Comparison of ENCODE assay signal across 19 mouse cellular contexts in genomic region chr7:19754065-19754464, GRCm38 (mm10). TPM values are rescaled to one million over a fixed set of nuclear protein-coding genes. Genes with fewer than 3 reads are reported as not detected.
DNase-seq lines count a peak whose midpoint lies in the region; TF ChIP-seq lines count a peak whose summit lies in the region.
"Had no signal": no experiment of that assay in that cellular context is flagged by ENCODE, and none has a peak within 500 bp of the region (broad histone marks: within the 10 kb centered on the region; RNA-seq: fewer than 3 reads in every experiment).

No protein-coding gene starts in this region.

- no peaks in the 10 kb centered on the region for H3K36me3 ChIP-seq in kidney, adult 2 months (ENCODE audit: control insufficient read depth, insufficient read depth, low read length)
- H3K36me3 ChIP-seq in testis, adult 2 months (ENCODE audit: control insufficient read depth, insufficient read depth, low read length), result no peaks in the 10 kb centered on the region
- H3K36me3 ChIP-seq: hindbrain, embryonic 10.5 days; midbrain, embryonic 10.5 days; neural tube, embryonic 13.5 days had no signal

- H3K4me1 ChIP-seq in kidney, adult 2 months (ENCODE audit: control insufficient read depth, insufficient read depth, low read length), result peaks cover 6% of the 10 kb centered on the region; the same call in 1 of the 2 replicates
- H3K4me1 ChIP-seq in testis, adult 2 months (ENCODE audit: control insufficient read depth, insufficient read depth, low read length), result peaks cover 18% of the 10 kb centered on the region

- DNase-seq in gastrocnemius, adult 2 months, result no peak
- DNase-seq in gastrocnemius, postnatal 14 days, result no peak
- no peak for DNase-seq in kidney, adult 2 months
- DNase-seq in kidney, adult 11 months, result no peak
- no peak for DNase-seq in testis, postnatal 14 days (ENCODE audit: low spot score)
- no peak for DNase-seq in cerebellum, adult 11-12 months
- no peak for DNase-seq in cerebellum, adult 8-10 months
- DNase-seq: cerebellum, postnatal 10 days; left cerebral cortex, postnatal 4 days; thymus, adult 2 months had no signal

- no peak for TF ChIP-seq POLR2A in kidney, adult 2 months (IDR thresholded peaks at IDR 0.05; ENCODE audit: low read depth, low read length)
- TF ChIP-seq POLR2A in testis, adult 2 months (IDR thresholded peaks at IDR 0.05; ENCODE audit: control insufficient read depth, low read depth, low read length), result no peak

- WGBS in kidney, adult 2 months, result 53% methylated on average over 1 of the region's 1 CpGs

- H3K4me3 ChIP-seq in gastrocnemius, adult 2 months, result no peak overlapping the region
- no peak overlapping the region for H3K4me3 ChIP-seq in kidney, adult 2 months (ENCODE audit: insufficient read depth, low read depth, low read length)
- no peak overlapping the region for H3K4me3 ChIP-seq in testis, adult 2 months (ENCODE audit: control insufficient read depth, low read depth, low read length)
- H3K4me3 ChIP-seq: forebrain, embryonic 13.5 days; hindbrain, embryonic 10.5 days; midbrain, embryonic 10.5 days; neural tube, embryonic 13.5 days had no signal

- intact Hi-C loops in gastrocnemius, adult 2 months (cut with DNase I), result loop anchor here (5.0 kb wide), 1 partner anchor 88 kb away; no protein-coding TSS in a partner anchor
- intact Hi-C loops in gastrocnemius, postnatal 14 days (cut with DNase I; ENCODE audit: low total_unique reads), result loop anchor here (5.0 kb wide), 1 partner anchor 33 kb away; no protein-coding TSS in a partner anchor

- no peaks in the 10 kb centered on the region for H3K27me3 ChIP-seq in kidney, adult 2 months (replicated peaks; ENCODE audit: control insufficient read depth, insufficient read depth, low read length)
- no peaks in the 10 kb centered on the region for H3K27me3 ChIP-seq in testis, adult 2 months (ENCODE audit: control insufficient read depth, insufficient read depth, low read length)
- H3K27me3 ChIP-seq: forebrain, embryonic 13.5 days; neural tube, embryonic 13.5 days; Patski had no signal

- peak overlapping the region; percentile 93 for H3K27ac ChIP-seq in gastrocnemius, adult 2 months
- H3K27ac ChIP-seq in kidney, adult 2 months (ENCODE audit: insufficient read depth, low read depth, low read length), result peak overlapping the region; percentile 46
- H3K27ac ChIP-seq in testis, adult 2 months (ENCODE audit: control insufficient read depth, insufficient read depth, low read depth, low read length), result 0 out of 2 replicates have a peak overlapping the region, but pooled peaks have one; percentile 4
- H3K27ac ChIP-seq: forebrain, embryonic 13.5 days; hindbrain, embryonic 10.5 days; midbrain, embryonic 10.5 days; neural tube, embryonic 13.5 days had no signal

- no peak for TF ChIP-seq CTCF in gastrocnemius, adult 2 months (IDR thresholded peaks at IDR 0.05)
- no peak for TF ChIP-seq CTCF in kidney, adult 2 months (conservative IDR thresholded peaks at IDR 0.05; ENCODE audit: insufficient read depth, insufficient read length, low read depth, low read length)
- TF ChIP-seq CTCF in testis, adult 2 months (IDR thresholded peaks at IDR 0.05; ENCODE audit: control insufficient read depth, insufficient read depth, insufficient replicate concordance, low read depth, low read length), result no peak

RNA-seq across cellular contexts. Expression of gene Nectin2, which starts 3.8 kb away (rescaled TPM):
- 1 to 10 TPM; 1.4 to 1.5 TPM for total RNA-seq in gastrocnemius, adult 2 months (2021)
- total RNA-seq in gastrocnemius, postnatal 14 days (2021), result 10 to 100 TPM in 1 of 2 experiments, 1 to 10 TPM in 1; 9.8 to 12.9 TPM
- 44.5 and 47.7 TPM in 2 replicates for polyA plus RNA-seq in kidney, adult 2 months (2012; rRNA removed)
- polyA plus RNA-seq in testis, adult 2 months (2012; rRNA removed), result 69.1 and 71.8 TPM in 2 replicates

RNA-seq across cellular contexts. Expression of gene Bcam, which starts 16.8 kb away (rescaled TPM):
- 10 to 100 TPM; 21.9 to 26.7 TPM for total RNA-seq in gastrocnemius, adult 2 months (2021)
- 10 to 100 TPM; 48.5 to 51.9 TPM for total RNA-seq in gastrocnemius, postnatal 14 days (2021)
- polyA plus RNA-seq in kidney, adult 2 months (2012; rRNA removed), result 237 and 272 TPM in 2 replicates
- polyA plus RNA-seq in testis, adult 2 months (2012; rRNA removed), result 4.5 and 7.5 TPM in 2 replicates

RNA-seq across cellular contexts. Expression of gene Tomm40, which starts 38.8 kb away (rescaled TPM):
- total RNA-seq in gastrocnemius, adult 2 months (2021), result 10 to 100 TPM; 41.0 to 52.4 TPM
- 10 to 100 TPM; 52.9 to 55.7 TPM for total RNA-seq in gastrocnemius, postnatal 14 days (2021)
- 83.9 and 86.3 TPM in 2 replicates for polyA plus RNA-seq in kidney, adult 2 months (2012; rRNA removed)
- polyA plus RNA-seq in testis, adult 2 months (2012; rRNA removed), result 36.8 and 38.3 TPM in 2 replicates

RNA-seq across cellular contexts. Expression of gene Cblc, which starts 42.5 kb away (rescaled TPM):
- not detected for total RNA-seq in gastrocnemius, adult 2 months (2021)
- total RNA-seq in gastrocnemius, postnatal 14 days (2021), result not detected
- 24.4 and 32.6 TPM in 2 replicates for polyA plus RNA-seq in kidney, adult 2 months (2012; rRNA removed)
- polyA plus RNA-seq in testis, adult 2 months (2012; rRNA removed), result 0.82 TPM in 1 of 2 replicates, not detected in the other
- total RNA-seq: adrenal gland, postnatal 36 days; layer of hippocampus, adult 8-10 months; left cerebral cortex, adult 18-20 months had no signal
- polyA plus RNA-seq: forebrain, embryonic 13.5 days; neural tube, embryonic 13.5 days had no signal

RNA-seq across cellular contexts. Expression of gene Apoe, which starts 55.1 kb away (rescaled TPM):
- 10 to 100 TPM; 38.0 to 61.8 TPM for total RNA-seq in gastrocnemius, adult 2 months (2021)
- 10 to 100 TPM; 56.6 to 84.2 TPM for total RNA-seq in gastrocnemius, postnatal 14 days (2021)
- polyA plus RNA-seq in kidney, adult 2 months (2012; rRNA removed), result 922 and 939 TPM in 2 replicates
- 122 and 180 TPM in 2 replicates for polyA plus RNA-seq in testis, adult 2 months (2012; rRNA removed)

Comparison
In these comparisons a context has a peak if more than half of its experiments do, and no peak if none do; other contexts are left out.
1. RNA of gene Nectin2, which starts 3.8 kb away (total RNA-seq): 9.8 to 12.9 TPM in gastrocnemius, postnatal 14 days; 1.4 to 1.5 TPM in gastrocnemius, adult 2 months; every median in the first group is over 4 times any median in the second.
2. H3K27ac ChIP-seq: peak in every context shown above with its lines; median percentile 93 in gastrocnemius, adult 2 months; 46 in kidney, adult 2 months; 4 in testis, adult 2 months.